Mouse (Mus musculus) hindbrain, embryonic 14.5 days (tissue): Measurements from ENCODE around the gene Ap3b1. TPM values are rescaled to one million over a fixed set of nuclear protein-coding genes. Genes with fewer than 3 reads are reported as not detected.

Source experiments
- ATAC-seq: fragments of 200-750 bp; cut with Nextera tagmentation; 2 replicates; pipeline ENCODE4 v1.8.0; 2017; ENCODE audit warnings: moderate number of reproducible peaks, mild to moderate bottlenecking, moderate TSS enrichment, moderate library complexity; ENCODE audit not compliant: low FRiP score
- DNase-seq: peaks from one replicate; pipeline ENCODE4 v3.0.0-alpha.2; 2015; ENCODE audit warnings: low spot score
- H3K27ac ChIP-seq: fragments of 300-500 bp; sonication (generic); 2 replicates; pipeline ENCODE4 v1.5.1; 2014; ENCODE audit warnings: mild to moderate bottlenecking, moderate library complexity
- H3K27me3 ChIP-seq: fragments of 300-500 bp; sonication (generic); 2 replicates; pipeline ENCODE4 v1.6.1; 2014; ENCODE audit warnings: mild to moderate bottlenecking, low read length, mixed read lengths; ENCODE audit not compliant: control insufficient read depth, insufficient read depth
- H3K36me3 ChIP-seq: fragments of 300-500 bp; sonication (generic); replicated peaks from 2 replicates; pipeline ENCODE4 v1.6.1; 2014; ENCODE audit not compliant: control insufficient read depth, insufficient read depth
- H3K4me1 ChIP-seq: fragments of 300-500 bp; sonication (generic); replicated peaks from 2 replicates; pipeline ENCODE4 v1.6.1; 2014; ENCODE audit warnings: antibody characterized with exemption, low read length, mixed read lengths; ENCODE audit not compliant: control insufficient read depth, insufficient read depth
- H3K4me2 ChIP-seq: fragments of 300-500 bp; sonication (generic); replicated peaks from 2 replicates; pipeline ENCODE4 v1.6.1; 2014; ENCODE audit warnings: mild to moderate bottlenecking, moderate library complexity
- H3K4me3 ChIP-seq: fragments of 300-500 bp; sonication (generic); replicated peaks from 2 replicates; pipeline ENCODE4 v1.5.1; 2014; ENCODE audit warnings: mild to moderate bottlenecking, low read length
- H3K9ac ChIP-seq: fragments of 300-500 bp; sonication (generic); 2 replicates; pipeline ENCODE4 v1.6.1; 2014
- H3K9me3 ChIP-seq: fragments of 300-500 bp; sonication (generic); 2 replicates; pipeline ENCODE4 v1.6.1; 2016; ENCODE audit warnings: low read length; ENCODE audit not compliant: control insufficient read depth
- WGBS: fragments of 180-500 bp; shearing (Covaris S2); extraction: QIAGEN DNeasy Blood & Tissue Kit; methylation state at CpG from one replicate; pipeline ENCODE4 v1.1.7; 2014; 5-methylcytosine and 5-hydroxymethylcytosine counted together
- polyA plus RNA-seq: library from polyadenylated mRNA; unstranded; fragments of >200 nt; fragmentation: Nextera tagmentation; extraction: Ambion mirVana; gene quantifications from 2 replicates; pipeline ENCODE4 v1.2.1, GENCODE M21; 2014

Ap3b1 gene
- polyA plus RNA-seq, 1 experiment from 2014 or later: 27.3 TPM

- H3K9me3 ChIP-seq: no peaks in the 10 kb centered on the region
- no peak for DNase-seq
- ATAC-seq: no peak
- no peak overlapping the region for H3K27ac ChIP-seq
- peaks cover 22% of the 10 kb centered on the region for H3K27me3 ChIP-seq
- peaks cover 7% of the 10 kb centered on the region; the same call in 1 of the 2 replicates for H3K4me1 ChIP-seq
- no peaks in the 10 kb centered on the region for H3K36me3 ChIP-seq
- no peak overlapping the region for H3K4me2 ChIP-seq
- no peak overlapping the region for H3K9ac ChIP-seq
- WGBS: 54% methylated on average over 4 of the region's 4 CpGs
- H3K4me3 ChIP-seq: no peak overlapping the region
Observed at GRCm38 (mm10) chr13:94550037-94550436, 191.3 kb downstream of the Ap3b1 start.

- Histone ChIP-seq H3K9ac (no peak overlapping the region), H3K27ac (no peak overlapping the region), H3K4me1 (peaks cover 17% of the 10 kb centered on the region), H3K27me3 (peaks cover 57% of the 10 kb centered on the region), H3K36me3 (no peaks in the 10 kb centered on the region), H3K4me2 (no peak overlapping the region), H3K9me3 (no peaks in the 10 kb centered on the region), H3K4me3 (no peak overlapping the region)
- 3% methylated on average over 3 of the region's 3 CpGs for WGBS
- DNase-seq (peak; percentile 90), ATAC-seq (peak; percentile 48; the same call in 1 of the 2 replicates)
Observed at GRCm38 (mm10) chr13:94560011-94560410, 201.3 kb downstream of the Ap3b1 start.

GRCm38 (mm10) chr13:94560878-94561277 is 202.1 kb downstream of the Ap3b1 start:
- Histone ChIP-seq H3K4me2 (no peak overlapping the region), H3K4me1 (peaks cover 22% of the 10 kb centered on the region), H3K27me3 (peaks cover 66% of the 10 kb centered on the region), H3K36me3 (peaks cover 3% of the 10 kb centered on the region; the same call in 1 of the 2 replicates), H3K27ac (no peak overlapping the region), H3K4me3 (no peak overlapping the region), H3K9ac (no peak overlapping the region), H3K9me3 (no peaks in the 10 kb centered on the region)
- ATAC-seq (no peak), DNase-seq (no peak)
- 74% methylated on average over 11 of the region's 11 CpGs for WGBS

- no peak for DNase-seq
- 32% methylated on average over 9 of the region's 9 CpGs for WGBS
- H3K36me3 ChIP-seq: peaks cover 4% of the 10 kb centered on the region; the same call in 1 of the 2 replicates
- no peak overlapping the region for H3K27ac ChIP-seq
- no peak overlapping the region for H3K4me2 ChIP-seq
- H3K4me3 ChIP-seq: no peak overlapping the region
- ATAC-seq: no peak
- H3K4me1 ChIP-seq: peaks cover 23% of the 10 kb centered on the region
- H3K27me3 ChIP-seq: peaks cover 76% of the 10 kb centered on the region
- H3K9me3 ChIP-seq: no peaks in the 10 kb centered on the region
- H3K9ac ChIP-seq: no peak overlapping the region
Observed at GRCm38 (mm10) chr13:94562652-94563339, 204.0 kb downstream of the Ap3b1 start.

DNA sequence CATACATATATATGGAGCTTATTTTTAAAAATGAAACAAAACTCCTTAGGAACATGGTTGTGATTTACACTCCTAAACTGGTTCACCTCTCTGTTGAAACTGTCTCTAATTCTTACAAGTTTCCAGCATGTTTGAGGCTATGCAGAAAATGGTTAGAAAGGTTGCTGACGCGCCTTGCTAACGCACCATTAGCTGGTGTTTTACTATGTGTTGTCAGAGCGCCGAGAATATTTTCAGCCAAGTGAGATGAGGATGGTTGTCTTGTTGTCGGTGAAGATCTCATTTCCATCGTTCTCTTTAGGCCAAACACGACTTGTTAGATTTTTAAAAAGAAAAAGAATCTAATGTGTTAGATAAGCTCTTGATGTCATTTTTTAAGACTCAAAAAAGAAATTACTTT is 205.1 kb downstream of the Ap3b1 start:
- H3K27me3 ChIP-seq: peaks cover 77% of the 10 kb centered on the region
- H3K4me2 ChIP-seq: no peak overlapping the region
- ATAC-seq (no peak), DNase-seq (no peak)
- peaks cover 23% of the 10 kb centered on the region for H3K4me1 ChIP-seq
- no peak overlapping the region for H3K27ac ChIP-seq
- peaks cover 4% of the 10 kb centered on the region; the same call in 1 of the 2 replicates for H3K36me3 ChIP-seq
- H3K4me3 ChIP-seq: no peak overlapping the region
- no peaks in the 10 kb centered on the region for H3K9me3 ChIP-seq
- no peak overlapping the region for H3K9ac ChIP-seq
- 62% methylated on average over 8 of the region's 8 CpGs for WGBS

DNA sequence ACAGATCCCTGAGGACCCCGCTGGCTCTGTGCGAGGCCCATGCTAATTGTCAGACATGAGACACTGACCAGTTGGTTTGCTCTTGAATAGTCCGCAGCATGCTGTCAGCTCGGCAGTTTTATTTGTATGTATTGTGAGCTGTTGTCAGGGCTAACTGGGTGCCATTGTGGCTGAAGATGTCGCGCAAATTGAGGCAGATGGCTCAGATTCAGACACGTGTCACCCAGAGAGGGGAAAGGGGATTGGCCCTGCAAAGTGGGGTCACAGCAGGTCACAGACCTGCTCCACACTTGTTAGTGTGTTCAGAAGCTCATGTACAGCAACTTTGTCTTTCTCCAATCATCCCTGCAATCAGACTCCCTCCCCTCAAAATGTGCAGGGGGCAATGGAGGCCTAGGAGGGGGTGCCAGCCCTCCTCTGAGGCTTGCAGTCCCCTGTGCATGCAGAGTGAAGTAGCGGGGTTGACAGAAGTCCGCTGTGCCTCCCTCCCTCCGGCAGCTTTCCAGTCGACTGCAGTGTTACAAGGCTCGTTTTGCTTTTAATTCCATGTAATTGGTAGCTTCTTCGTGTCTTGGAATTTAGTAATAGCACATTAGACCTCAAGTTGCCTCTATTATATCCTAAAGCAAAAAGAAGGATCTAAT is 205.7 kb downstream of the Ap3b1 start:
- Histone ChIP-seq H3K36me3 (peaks cover 4% of the 10 kb centered on the region; the same call in 1 of the 2 replicates), H3K4me1 (peaks cover 23% of the 10 kb centered on the region), H3K4me2 (no peak overlapping the region), H3K27ac (no peak overlapping the region), H3K4me3 (no peak overlapping the region), H3K9ac (no peak overlapping the region), H3K9me3 (no peaks in the 10 kb centered on the region), H3K27me3 (peaks cover 84% of the 10 kb centered on the region)
- no peak for DNase-seq
- WGBS: 14% methylated on average over 13 of the region's 13 CpGs
- peak; percentile 38; the same call in 1 of the 2 replicates for ATAC-seq

- Histone ChIP-seq H3K4me2 (no peak overlapping the region), H3K4me1 (peaks cover 23% of the 10 kb centered on the region), H3K27me3 (peaks cover 87% of the 10 kb centered on the region), H3K27ac (no peak overlapping the region), H3K36me3 (peaks cover 4% of the 10 kb centered on the region; the same call in 1 of the 2 replicates), H3K4me3 (no peak overlapping the region), H3K9me3 (no peaks in the 10 kb centered on the region), H3K9ac (no peak overlapping the region)
- ATAC-seq: no peak
- DNase-seq: no peak
- WGBS: 76% methylated on average over 14 of the region's 14 CpGs
Observed at GRCm38 (mm10) chr13:94565176-94565575, 206.4 kb downstream of the Ap3b1 start.

DNA sequence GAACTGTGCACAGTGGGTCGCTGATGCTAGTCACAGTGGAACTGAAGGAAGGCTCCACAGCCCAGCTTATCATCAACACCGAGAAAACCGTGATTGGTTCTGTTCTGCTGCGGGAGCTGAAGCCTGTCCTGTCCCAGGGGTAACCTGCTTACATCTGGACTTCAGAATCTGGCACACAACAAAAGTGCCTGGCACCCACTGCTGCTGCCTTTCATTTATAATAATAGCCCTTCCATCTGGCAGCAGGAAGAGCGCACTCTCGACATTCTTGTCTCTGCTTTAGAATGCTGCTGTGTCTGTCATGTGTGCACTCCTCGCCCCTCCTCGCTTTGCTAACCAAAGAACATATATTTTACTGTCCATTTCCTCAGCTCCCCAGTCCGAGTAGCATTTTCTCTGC is 206.9 kb downstream of the Ap3b1 start:
- Histone ChIP-seq H3K4me3 (no peak overlapping the region), H3K4me1 (peaks cover 23% of the 10 kb centered on the region), H3K9me3 (no peaks in the 10 kb centered on the region), H3K27me3 (peaks cover 87% of the 10 kb centered on the region), H3K36me3 (peaks cover 4% of the 10 kb centered on the region; the same call in 1 of the 2 replicates), H3K9ac (no peak overlapping the region), H3K4me2 (no peak overlapping the region), H3K27ac (no peak overlapping the region)
- DNase-seq: no peak
- WGBS: 66% methylated on average over 9 of the region's 9 CpGs
- ATAC-seq: 0 out of 2 replicates have a peak, but pooled peaks have one; percentile 35

GRCm38 (mm10) chr13:94567739-94568138 is 209.0 kb downstream of the Ap3b1 start:
- no peak for ATAC-seq
- H3K4me2 ChIP-seq: no peak overlapping the region
- peaks cover 4% of the 10 kb centered on the region; the same call in 1 of the 2 replicates for H3K36me3 ChIP-seq
- no peaks in the 10 kb centered on the region for H3K9me3 ChIP-seq
- H3K9ac ChIP-seq: no peak overlapping the region
- peaks cover 20% of the 10 kb centered on the region for H3K4me1 ChIP-seq
- no peak for DNase-seq
- WGBS: 59% methylated on average over 6 of the region's 6 CpGs
- no peak overlapping the region for H3K4me3 ChIP-seq
- peaks cover 88% of the 10 kb centered on the region for H3K27me3 ChIP-seq
- H3K27ac ChIP-seq: no peak overlapping the region
